Mouse (Mus musculus) lung, adult 2 months (tissue): ENCODE data around the gene Mcts2.

Experiments
- CTCF ChIP-seq: fragments of 200-500 bp; IDR thresholded peaks from 2 replicates; pipeline ENCODE4 v1.5.1; 2011; ENCODE audit warnings: mild to moderate bottlenecking, low read length, control low read depth; ENCODE audit not compliant: insufficient read depth
- POLR2A ChIP-seq: fragments of 200-500 bp; IDR thresholded peaks from 2 replicates; pipeline ENCODE4 v1.6.1; 2011; ENCODE audit warnings: low read depth, mild to moderate bottlenecking, control low read depth, low read length, borderline replicate concordance; ENCODE audit errors: extremely low read depth

DNA sequence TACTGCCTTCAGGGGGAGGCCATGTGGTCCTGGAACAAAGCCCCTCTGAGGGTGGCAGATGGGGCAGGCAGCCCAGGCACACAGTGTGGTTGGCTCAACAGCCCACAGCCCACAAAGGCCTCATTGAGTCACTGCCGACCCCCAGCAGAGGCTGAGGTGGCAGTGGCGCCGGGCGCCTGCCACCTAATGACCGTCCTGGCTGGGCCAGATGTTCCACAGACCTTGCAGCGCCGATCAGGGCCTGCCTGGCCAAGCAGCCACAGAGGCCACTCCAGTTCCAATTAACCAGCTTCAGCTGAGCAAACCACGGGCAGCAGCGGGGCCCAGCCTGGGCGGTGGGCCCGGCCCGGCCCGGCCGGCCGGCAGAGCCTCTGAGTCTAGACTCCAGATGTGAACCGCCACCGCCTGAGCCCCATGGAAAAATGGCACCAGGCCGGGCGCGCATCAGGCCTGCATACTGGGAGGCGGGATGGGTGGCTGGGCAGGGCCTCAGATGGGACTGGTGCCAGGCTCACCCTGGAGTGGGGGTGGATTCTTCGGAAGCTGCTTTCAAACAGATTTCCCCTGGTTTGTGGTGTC lies 19.2 kb downstream of the Mcts2 start:
- peak; percentile 57; the same call in 1 of the 2 replicates for TF ChIP-seq POLR2A
- no peak for TF ChIP-seq CTCF
